Mouse (Mus musculus): ENCODE data around the gene Abcb8. TPM values are rescaled to one million over a fixed set of nuclear protein-coding genes. Genes with fewer than 3 reads are reported as not detected.

Gene Abcb8
- 12.3 TPM for polyA plus RNA-seq (2017; shearing (Covaris generic))

DNA sequence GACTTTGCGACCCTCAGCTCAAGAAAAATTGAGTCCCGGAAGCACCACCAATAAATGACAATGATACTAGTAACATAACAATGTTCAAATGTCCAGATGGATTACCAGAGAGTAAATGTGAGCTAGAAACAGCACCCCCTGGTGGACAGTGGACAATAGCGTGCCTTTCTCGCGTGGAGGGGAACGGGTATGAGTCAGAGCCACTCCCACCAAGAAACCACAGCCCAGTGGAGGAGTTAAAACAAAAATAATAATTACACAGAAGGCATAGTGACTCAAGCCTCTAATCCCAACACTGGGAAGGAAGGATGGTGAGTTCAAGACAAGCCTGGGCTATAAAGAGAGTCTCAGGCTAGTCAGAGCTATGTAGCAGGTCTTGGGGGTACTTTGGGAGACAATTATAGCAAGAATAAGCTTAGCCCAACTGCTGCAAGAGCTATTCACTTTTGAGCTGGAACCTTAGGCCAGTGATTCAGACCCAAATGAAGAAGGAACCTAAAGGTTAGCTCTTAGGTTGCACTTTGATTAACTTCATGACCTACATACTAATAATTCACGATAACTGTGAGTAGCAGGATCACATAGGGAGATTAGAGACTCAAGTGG, at the start of gene Abcb8:
Gene Abcb8, plus strand, starts transcription at position 272 of the 606 bp plus-strand sequence.

DNA sequence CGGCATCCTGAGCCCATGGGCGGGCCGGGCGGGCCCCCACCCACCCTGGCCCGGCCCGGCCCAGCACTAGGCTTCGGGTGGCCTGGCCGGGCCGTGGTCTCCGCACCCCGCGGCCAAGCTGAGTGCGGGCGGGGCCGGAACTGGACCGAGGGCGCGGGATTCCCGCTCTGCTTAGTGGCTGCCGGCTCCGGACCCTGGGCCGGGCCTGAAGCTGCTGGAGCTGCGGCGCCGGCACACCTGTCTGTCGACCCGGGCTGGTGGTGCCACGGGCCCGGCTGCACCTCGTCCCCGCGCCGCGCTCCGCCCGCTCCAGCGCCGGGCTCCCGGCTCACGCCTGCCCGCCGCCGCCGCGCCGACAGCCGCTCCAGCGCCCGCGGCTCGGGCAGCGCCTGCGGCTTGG, 42.2 kb upstream of the Abcb8 start, which contains the start of gene Kcnh2:
Gene Kcnh2, minus strand, starts transcription at position 327 of the 400 bp plus-strand sequence.

GRCm38 (mm10) chr5:24364508-24364907, 29.0 kb upstream of the Abcb8 start, which contains the start of gene Nos3:
Gene Nos3, plus strand, starts transcription at chr5:24364810.

DNA sequence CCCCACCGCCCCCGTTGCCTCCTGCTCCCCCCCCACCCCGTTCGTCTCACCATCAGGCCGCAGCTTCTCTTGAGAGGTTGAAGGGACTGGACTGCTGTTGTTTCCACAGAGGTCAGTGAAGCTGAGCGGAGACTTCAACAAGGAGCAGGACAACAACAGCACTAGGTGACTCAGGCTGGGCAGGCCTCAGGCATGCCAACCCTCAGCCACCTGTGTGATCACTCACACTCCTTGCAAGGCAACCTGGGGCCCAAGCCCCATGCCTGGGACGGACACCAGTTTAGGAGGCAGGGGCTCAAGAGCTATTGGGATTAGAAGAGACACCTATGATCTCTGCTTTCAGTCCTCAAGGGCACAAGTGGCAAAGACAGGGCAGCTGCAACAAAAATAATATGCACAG, 1.6 kb upstream of the Abcb8 start, which contains the start of gene Atg9b:
Gene Atg9b, minus strand, starts transcription at position 280 of the 400 bp plus-strand sequence.

DNA sequence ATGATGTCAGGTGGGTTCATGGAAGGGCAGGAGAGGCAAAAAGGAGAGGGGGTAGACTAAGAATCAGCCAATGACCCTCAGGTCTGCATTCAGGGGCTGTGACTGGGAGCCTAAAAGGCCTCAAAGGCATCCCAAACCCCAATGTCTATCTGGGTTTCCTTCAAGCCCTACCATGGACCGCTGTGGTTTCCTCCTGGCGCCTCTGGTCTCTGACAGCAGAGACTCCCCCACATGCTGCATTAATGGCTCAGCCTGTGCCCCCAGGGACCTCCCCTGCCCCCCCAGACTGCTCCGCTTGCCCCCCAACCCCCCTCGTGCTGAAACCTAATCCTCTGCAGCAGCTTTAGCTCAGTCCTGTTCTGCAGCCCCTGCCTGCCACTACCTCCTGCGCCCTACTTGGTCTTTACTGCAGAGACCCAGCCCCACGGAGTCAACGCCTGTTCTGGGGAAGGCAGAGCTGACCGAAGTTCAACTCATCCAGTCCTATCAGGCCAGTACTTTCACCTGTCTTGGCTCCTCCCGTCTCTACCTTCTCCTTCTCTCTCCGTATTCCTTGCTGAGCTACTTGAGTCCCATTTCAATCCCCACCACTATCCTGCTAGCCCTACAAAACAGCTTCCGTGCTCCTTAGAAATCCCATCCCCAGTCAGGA, 19.7 kb downstream of the Abcb8 start, which contains the start of gene Asic3:
Gene Asic3, plus strand, starts transcription at position 351 of the 652 bp plus-strand sequence.

GRCm38 (mm10) chr5:24423129-24424003, 29.9 kb downstream of the Abcb8 start, which contains the start of the genes Cdk5 and Slc4a2:
Gene Cdk5, minus strand, starts transcription at chr5:24423530.
Gene Slc4a2, plus strand, starts transcription at chr5:24423837.

GRCm38 (mm10) chr5:24444746-24445427, 51.4 kb downstream of the Abcb8 start, which contains the start of gene Fastk:
Gene Fastk, minus strand, starts transcription at chr5:24445287.

GRCm38 (mm10) chr5:24447624-24448298, 54.3 kb downstream of the Abcb8 start, which contains the start of gene Tmub1:
Gene Tmub1, minus strand, starts transcription at chr5:24447854.

DNA sequence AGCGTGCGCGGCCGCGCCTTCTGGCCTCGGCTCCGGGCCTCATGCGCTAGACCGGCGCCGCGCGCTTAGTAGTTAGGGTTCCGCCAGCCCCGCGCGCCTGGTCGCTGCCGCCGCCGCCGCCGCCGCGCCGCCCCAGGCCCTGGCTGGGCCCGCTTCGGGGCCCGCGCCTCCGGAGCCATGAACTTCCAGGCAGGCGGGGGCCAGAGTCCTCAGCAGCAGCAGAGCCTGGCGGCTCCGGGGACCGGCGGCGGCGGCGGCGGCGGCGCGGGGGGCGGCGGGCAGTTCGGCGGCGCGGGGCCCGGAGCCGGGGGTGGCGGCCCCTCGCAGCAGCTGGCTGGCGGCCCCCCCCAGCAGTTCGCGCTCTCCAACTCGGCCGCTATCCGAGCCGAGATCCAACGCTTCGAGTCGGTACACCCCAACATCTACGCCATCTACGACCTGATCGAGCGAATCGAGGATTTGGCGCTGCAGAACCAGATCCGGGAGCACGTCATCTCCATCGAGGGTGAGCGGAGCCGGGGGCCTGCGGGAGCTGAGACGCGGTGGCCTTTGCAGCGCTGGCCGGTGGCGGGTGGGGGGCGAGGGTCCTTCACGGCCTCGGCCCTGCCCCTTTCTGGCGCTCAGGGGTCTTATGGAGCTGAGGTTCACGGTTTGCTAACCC, 58.7 kb downstream of the Abcb8 start, which contains the start of gene Agap3:
Gene Agap3, plus strand, starts transcription at position 148 of the 661 bp plus-strand sequence.

Other genes starting within 250 kb of the Abcb8 start
- gene Nupl2, start 228.7 kb upstream of the Abcb8 start, polyA plus RNA-seq (2017; shearing (Covaris generic)), result 5.1 TPM
- gene Kcnh2, start 42.1 kb upstream of the Abcb8 start, polyA plus RNA-seq (2017; shearing (Covaris generic)), result 1.1 TPM
- not detected for gene Nos3, start 28.9 kb upstream of the Abcb8 start, polyA plus RNA-seq (2017; shearing (Covaris generic))
- 0.21 TPM for gene Atg9b, start 1.5 kb upstream of the Abcb8 start, polyA plus RNA-seq (2017; shearing (Covaris generic))
- gene Asic3, start 19.7 kb downstream of the Abcb8 start, polyA plus RNA-seq (2017; shearing (Covaris generic)), result not detected
- 63.6 TPM for gene Cdk5, start 29.9 kb downstream of the Abcb8 start, polyA plus RNA-seq (2017; shearing (Covaris generic))
- gene Slc4a2, start 30.2 kb downstream of the Abcb8 start, polyA plus RNA-seq (2017; shearing (Covaris generic)), result 25.1 TPM
- 95.0 TPM for gene Fastk, start 51.6 kb downstream of the Abcb8 start, polyA plus RNA-seq (2017; shearing (Covaris generic))
- 46.2 TPM for gene Tmub1, start 54.2 kb downstream of the Abcb8 start, polyA plus RNA-seq (2017; shearing (Covaris generic))
- gene Agap3, start 58.5 kb downstream of the Abcb8 start, polyA plus RNA-seq (2017; shearing (Covaris generic)), result 83.2 TPM
- not detected for gene Gbx1, start 133.5 kb downstream of the Abcb8 start, polyA plus RNA-seq (2017; shearing (Covaris generic))
- gene Asb10, start 147.3 kb downstream of the Abcb8 start, polyA plus RNA-seq (2017; shearing (Covaris generic)), result not detected
- not detected for gene 4931409K22Rik, start 163.1 kb downstream of the Abcb8 start, polyA plus RNA-seq (2017; shearing (Covaris generic))
- 68.3 TPM for gene Abcf2, start 183.8 kb downstream of the Abcb8 start, polyA plus RNA-seq (2017; shearing (Covaris generic))
- gene Chpf2, start 193.1 kb downstream of the Abcb8 start, polyA plus RNA-seq (2017; shearing (Covaris generic)), result 28.0 TPM
- gene Smarcd3, start 230.7 kb downstream of the Abcb8 start, polyA plus RNA-seq (2017; shearing (Covaris generic)), result 0.70 TPM